Mouse (Mus musculus) lung, postnatal 25 days (tissue): ENCODE results near the gene Usp5.
A peak's percentile ranks its signal among the peaks of the same experiment; 100 is the strongest.

Experiments used
- DNase-seq: peaks from one replicate; pipeline ENCODE4 v3.0.0; 2022; ENCODE audit warnings: low spot score

The Usp5 gene

DNA sequence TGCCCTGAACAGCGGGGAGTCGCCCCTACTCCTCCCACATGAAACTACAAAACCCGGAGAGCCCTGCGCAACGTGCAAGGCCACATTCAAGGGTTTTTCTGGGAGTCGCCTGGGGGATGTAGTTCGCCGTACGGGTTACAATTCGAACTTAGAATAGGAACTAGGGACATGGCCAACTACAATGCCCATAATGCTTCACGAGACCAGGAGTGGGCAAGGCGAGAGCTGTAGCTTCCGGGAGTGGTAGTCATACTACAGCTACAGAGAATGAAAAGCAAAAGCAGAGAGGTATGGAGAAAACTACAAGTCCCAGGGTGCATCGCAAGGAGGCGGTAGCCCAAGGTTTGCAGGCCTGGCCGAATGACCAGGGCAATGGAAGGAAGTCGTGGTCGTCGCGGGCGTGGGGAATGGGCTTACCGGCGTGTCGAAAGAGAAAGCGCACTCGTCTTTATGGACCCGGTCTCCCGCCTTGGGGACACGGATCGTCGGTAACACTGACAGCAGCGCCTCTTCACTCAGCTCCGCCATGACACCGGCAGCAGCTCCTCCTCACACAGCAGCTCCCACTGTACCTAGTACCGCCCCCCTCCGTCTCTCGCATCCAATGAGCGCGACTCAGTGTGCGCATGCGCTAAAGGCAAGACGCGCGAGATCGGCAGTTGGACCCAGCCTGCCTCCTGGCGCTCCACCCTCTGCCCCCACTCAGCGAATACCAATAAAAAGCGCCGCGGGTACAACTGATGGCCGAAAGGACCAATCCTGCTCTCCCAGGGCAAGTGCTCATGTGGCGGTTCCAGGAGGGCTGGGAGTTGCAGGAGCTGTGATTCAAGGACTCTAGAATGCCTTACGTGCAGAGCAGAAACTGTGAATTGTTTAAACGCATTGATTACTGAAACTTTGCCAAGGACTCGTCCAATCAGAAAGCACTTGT lies at the start of gene Usp5, which contains the start of gene Cdca3:
Gene Usp5, minus strand, starts transcription at position 617 of the 931 bp plus-strand sequence.
Gene Cdca3, plus strand, starts transcription at position 680 of the 931 bp plus-strand sequence.
- peak; percentile 100 for DNase-seq

DNA sequence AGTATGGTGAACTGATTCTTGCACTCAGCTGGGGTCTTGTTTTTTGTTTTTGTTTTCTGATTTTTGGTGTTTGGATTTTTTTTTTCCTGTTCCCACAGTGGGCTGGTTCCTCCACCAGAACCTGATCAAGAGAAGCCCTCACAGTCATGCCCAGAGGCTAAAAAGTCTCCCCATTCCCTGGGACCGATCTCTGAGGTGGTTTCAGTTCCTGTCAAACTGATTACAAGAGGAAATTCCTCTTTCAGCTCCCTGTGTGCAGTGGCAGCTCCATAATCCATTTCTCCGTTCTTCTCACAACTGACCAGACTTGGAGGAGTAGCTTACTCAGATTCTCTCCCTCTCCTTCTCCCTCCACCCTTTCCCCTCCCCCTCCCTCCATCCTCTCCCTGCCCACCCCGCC lies 45.1 kb upstream of the Usp5 start:
- no peak for DNase-seq

DNA sequence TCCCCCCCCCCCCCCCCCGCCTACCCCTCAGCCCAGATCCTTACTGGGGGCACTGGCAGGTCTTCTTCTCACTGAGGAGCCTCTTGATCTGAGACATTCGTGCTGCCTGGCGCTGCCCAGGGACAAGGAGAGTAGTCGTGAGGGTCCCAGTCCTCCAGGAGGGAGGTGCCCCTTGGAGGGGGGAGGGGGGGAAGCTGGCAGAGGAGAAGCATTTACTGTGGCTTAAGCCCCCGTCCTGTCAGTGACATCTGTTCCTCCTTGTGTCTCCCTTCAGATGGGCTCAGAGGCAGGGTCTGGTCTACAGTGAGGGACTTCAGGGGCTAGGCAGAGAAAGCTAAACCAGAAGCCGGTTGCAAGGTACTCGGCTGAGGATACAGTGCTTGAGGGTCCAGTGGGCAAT lies 37.3 kb upstream of the Usp5 start:
- no peak for DNase-seq

DNA sequence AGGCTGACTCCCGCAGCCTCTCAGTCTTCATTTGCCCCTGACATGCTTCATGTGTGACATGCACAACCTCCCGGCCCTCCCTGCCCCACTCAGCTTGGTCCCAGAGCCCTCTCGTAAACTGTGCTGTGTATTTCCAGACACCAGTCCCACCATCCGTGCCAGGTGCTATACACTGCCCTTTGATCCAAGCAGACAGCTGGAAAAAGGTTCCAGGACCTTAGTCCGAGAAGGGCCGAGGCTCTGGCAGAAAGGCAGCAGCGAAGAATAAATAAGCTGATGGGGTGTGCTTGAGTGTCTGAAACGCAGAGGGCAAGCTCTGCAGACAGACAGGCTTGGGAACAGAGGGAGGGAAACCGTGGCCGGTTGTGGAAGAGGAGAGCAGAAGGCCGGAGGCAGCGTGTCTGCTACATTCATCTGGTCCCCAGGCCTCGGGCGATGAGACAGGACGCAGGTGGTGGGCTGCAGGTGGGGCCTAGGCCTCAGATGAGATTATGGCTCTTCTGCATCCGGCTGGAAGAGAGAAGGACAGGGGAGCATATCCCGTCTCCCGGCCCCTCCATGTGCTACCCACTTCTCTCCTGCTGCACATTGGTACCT lies 36.6 kb upstream of the Usp5 start:
- no peak for DNase-seq

DNA sequence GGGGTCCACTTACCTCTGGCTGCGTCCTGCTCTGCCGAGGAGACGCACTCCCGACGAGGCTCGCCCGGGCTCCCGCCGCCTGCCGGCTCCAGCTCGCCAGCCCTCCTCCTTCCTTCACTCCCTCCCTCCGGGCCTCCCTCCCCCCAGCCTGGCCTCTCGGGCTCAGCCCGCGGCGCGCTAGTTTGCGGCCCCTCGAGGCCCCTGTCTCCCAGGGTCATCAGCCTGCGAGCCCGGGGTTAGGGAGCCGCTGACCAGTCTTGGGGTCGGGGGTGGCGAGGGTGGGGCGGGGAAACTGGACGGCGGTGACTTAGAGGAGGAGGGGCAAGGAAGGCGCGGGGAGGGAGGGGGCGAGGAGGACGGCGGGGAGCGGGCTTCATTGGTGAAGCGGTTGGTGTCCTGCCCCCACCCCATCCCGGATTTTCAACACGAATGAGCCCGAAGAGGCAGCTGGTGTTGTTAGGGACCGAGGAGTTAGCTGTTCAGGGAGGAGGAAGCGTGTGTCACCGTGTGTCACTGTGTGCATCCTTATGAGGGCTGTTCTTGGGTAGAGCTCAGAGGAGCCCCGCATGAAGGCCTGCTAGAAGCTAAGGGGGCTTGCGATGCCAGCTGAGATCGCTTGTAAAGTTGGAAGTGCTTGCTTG lies 34.5 kb upstream of the Usp5 start, which contains the start of gene Gpr162:
Gene Gpr162, minus strand, starts transcription at position 326 of the 641 bp plus-strand sequence.
- DNase-seq: peak; percentile 18

DNA sequence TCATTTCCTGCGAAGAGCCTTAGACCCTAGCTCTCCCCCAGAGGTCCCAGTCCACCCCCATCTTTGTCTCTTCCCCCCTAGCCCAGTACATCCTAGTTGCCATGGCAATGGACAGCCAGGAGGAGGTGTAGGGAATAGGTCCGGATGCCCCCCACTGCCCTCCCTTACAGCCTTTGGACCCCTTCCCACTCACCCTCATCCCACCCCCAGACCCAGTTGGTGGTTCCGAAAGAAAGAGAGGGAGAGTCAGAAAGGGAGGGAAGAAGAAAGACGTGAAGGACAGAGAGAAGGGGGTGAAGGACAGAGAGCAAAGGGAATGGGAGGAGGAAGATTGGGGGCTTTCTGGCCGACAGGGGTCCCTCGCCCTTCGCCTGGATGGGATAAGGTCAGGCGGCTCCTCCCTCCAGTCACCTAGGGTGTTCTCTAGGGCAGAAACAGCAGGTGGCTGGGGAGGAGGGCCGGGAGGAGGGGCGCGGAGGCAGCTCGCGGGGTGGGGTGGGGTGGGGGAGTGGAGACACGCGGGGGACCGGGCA lies 33.9 kb upstream of the Usp5 start:
- DNase-seq: no peak

DNA sequence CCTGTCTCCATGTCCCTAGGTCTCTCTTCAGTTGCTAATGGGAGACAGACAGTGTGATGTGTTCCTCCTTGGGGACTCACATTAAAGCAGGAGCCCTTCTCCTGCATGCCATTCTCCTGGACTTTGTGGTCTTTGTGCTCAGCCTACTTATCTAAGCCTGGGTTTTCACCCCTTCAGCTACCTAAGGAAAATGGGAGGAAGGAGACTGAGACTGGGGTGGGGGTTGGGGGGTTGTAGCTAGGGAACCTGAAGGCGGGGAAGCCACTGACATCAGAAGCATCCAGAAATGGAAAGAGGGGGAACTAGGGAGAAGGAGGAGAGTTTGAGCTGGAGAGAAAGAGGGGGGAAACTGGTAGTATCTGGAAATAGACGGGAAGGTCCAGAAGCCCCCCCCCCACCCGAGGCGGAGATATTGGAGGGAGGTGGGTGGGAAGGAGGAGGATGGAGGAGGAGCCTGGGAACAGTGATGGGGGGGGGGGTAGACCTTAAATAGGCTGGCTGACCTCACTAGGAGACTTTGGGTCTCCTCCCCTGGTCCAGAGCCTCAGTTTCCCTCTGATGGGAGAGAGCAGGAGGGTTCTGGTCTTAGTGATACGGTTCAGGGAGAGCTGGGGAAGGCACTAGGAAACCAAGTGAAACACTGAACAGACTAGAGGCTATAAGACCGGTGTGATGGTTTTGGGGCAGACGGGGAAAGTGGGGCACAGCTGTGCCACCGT lies 33.3 kb upstream of the Usp5 start:
- DNase-seq: no peak

DNA sequence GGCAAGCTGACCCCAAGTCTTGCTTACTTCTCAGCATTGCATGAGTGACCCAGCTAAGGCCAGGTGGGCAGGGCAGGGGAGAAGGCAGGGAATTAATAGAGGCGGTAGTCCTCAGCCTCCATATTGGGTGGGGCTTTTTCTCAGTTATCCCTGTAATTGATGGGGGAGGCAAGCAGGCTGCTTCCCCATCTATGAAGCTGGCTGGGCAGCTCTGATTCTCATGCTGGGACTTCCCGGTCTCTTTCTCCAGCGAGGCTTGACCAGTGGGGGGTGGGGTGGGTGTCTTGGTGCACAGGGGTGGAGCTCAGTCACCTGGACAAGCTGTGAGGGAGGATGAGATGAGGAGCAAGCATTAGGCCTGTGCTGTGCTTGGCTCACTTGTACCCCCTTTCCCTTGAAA lies 32.5 kb upstream of the Usp5 start:
- DNase-seq: no peak

DNA sequence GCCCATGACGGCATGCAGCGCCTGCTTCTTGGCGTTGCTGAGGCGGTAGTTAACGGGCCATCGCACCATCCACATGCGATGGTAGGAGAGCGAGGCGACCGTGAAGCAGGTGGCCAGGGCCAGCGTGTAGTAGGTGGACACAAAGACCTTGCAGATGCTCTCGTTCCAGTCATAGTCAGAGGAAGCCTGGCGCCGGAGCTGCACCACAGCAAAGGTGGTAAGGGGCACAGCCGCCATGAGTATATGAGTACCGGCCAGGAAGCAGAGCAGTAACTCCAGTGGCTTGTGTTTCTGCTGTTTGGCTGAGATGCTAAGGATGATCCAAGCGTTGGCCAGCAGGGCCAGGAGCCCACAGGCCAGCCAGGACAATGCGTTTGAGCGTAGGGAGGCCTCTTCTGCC lies 32.0 kb upstream of the Usp5 start:
- no peak for DNase-seq

DNA sequence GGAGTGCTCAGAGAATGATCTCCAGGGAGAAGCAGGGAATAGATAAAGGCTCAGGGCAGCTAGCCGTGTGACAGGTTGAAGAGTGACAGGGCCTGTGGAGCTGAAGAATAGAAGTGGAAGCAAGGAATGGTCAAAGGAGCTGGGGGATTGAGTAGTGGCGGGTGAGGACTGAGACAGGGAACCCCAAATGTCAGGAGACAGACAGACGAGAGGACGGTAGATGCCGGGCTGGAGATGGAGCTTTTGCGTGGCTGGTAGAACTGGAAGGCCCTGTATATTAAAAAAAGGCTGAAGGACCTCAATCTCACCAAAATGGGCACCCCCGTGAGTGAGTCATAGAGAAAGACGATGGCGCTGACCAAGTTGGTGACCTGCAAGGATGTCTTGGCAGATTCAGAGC lies 31.2 kb upstream of the Usp5 start:
- DNase-seq: no peak

DNA sequence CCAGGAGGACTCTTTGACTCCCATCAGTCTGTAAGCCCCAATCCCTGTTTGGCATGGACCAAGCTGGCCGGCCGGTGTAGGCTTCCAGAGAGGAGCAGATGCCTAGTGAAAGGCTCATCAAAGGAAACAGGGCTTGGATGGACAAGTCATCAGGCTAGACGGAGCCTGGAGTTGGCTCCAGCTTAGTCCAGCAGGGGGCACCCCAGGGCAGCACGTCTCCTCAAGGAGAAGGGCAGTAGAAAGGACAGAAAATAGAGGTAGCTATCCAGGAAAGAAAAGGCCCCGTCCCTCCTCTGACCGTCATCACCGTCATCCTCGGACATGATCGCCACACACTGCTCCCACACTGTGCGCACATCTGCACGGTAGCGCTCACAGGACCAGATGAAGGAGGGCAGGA lies 30.4 kb upstream of the Usp5 start:
- DNase-seq: peak; percentile 84

DNA sequence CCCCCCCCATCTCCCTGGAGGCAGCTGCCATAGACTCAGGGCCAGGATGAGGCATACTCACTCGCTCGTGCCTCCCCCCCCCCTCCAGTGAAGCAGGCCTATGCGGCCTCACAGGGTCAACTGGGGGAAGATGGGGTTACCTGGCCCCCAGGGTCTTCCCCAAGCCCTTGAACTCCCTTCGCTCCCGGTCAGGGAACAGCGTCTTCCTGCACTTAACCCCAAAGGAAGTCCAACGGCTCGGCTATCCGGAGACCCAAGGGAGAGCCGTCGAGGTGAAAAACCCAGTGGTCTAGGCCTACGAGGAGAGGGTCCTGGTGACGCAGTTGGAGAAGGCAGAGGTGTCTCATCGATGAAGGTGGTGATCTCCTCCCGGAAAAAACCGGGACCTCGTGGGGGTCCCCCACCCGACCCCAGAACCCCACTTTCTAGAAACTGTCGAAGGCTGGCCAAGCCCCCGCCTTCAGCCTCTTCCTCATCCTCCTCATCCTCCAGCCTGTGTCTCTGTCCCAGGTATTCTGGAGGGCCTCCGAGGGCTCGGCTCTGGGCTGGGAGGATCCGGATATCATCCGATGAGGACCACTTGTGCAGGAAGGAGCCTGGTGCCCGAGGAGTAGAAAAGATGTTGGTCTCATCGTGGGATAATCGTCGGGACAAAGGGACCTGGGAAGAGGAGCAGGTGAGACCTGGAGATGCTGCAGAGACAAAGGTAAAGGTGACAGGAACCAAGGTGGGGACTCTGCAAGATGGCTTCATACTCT lies 29.5 kb upstream of the Usp5 start:
- no peak for DNase-seq

DNA sequence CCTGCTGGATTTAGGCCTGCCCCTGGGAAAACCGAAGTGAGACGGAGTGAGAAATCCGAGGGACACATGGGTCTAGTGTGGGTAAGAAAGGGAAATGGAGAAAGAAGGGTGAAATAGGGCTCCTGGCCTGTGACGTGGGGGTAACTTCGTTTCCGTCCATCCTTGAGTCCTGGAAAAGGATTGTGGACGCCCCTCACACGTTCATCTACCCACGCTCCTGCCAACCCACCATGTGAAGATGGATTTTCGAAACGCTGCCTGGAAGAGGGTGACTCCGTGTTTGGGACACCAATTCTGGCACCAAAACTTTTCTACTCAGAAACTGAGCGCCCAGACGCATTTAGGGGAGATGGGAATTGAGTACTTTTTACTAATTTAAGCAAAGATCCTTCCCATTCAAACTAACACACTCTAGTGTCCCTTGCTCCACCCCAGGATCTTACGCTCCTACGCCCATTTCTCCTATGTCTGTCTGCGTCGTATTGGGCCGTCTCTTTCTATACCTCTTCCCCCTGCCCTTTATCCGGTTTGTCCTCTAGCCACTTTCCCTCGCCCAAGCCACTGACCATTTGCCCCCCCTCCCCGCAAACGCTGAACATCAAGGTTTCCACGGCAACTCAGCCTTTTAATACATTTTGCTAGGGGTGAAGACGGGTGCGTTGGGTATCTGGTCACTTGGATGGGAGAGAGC lies 28.7 kb upstream of the Usp5 start:
- no peak for DNase-seq

DNA sequence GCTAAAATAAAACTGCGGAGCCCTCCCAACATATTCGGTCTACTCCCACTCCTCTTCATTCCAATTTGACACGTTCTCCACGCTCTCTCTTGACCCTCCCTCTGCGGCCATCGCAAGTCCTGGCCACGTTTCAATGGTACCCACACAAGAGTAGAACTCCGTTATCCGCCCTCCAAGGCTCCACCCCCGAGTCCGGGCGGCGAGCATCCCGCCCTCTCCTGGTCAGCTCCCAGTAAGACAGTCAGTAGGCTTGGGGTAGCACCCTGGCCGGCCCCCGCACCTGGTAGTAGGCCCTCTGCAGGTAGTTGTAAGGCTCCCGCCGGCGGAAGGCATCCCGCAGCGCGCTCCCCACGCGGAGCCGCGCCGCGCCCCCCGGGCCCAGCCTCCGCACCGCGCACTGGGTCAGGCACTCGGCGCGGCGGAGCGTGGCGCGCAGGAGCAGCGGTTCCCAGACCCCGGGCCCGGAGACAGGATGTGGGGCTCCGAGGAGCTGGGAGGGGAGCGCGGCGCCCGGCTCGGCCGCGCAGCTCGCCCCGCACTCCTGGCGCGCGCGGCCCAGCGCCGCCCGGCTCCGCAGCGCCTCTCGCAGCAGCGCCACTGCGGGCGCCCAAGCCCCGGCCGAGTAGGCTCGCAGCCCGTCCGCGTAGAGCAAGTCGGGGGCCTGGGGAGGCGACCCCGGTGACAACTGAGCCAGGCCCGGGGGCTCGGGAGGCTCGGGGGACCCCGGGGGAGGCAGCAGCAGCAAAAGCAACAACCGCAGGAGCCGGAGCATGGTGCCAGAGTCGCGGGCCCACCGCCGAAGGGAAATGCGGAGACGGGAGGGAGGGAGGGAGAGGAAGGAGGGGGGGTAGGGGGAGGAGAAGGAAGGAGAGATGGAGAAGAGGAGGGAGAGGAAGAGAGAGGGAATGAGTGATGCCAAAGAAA lies 27.9 kb upstream of the Usp5 start, which contains the start of gene P3h3:
Gene P3h3, minus strand, starts transcription at position 837 of the 924 bp plus-strand sequence.
- peak; percentile 80 for DNase-seq

DNA sequence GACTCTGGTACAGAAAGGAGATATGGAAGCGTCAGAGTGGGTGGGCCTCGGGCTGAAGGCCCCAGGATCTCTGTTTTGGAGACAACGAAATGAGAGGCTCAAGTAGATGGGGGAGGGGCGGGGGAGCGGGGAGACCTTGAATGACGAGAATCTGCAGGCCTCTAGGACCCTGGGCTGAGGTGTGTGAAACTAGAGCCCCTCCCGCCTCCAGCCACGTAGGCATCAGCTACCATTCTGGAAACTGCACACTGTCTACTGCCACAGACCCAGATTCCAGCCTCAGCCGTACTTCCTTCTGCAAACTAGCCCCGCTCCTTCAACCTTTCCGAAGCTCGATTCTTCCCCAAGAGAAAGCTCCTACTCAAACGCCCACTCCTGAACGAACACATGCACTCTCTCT lies 27.0 kb upstream of the Usp5 start:
- no peak for DNase-seq

DNA sequence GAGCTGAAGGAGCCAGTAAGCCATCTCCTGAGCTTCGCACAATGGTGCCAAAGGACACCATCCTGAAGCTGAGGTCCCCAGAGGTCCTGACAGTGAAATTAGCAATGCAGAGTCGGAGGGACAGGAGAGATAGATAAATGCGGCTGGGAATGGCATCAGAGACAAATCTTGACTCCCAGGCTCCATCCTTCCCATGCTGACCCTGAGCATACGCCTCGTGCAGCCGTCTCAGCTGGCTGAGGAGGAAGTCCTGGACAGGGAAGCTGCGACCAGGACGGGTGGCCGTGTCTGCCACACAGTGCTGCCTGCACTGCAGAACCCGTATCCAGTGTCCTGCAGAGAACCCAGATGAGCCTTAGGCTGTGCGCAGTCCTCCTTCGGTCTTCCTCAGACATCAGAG lies 25.4 kb upstream of the Usp5 start:
- no peak for DNase-seq

DNA sequence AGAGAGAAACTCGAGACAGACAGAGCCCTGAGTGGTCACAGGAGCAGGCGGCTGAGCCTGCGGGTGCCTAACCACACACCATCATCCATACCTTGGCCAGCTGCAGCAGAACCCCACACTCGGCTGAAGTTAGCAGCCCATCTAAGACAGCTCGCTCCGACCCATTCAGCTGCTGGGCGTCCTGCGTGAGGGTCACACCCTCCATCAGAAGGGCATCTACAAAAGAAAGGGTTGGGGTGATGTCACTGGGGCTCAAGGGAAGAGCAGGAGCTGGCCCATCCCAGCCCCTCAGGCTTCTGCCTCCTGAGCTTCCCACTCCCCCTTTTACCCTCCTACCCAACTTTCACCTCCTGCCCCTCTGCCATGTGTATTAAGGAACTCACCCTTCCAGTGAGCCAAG lies 21.3 kb upstream of the Usp5 start:
- DNase-seq: no peak

DNA sequence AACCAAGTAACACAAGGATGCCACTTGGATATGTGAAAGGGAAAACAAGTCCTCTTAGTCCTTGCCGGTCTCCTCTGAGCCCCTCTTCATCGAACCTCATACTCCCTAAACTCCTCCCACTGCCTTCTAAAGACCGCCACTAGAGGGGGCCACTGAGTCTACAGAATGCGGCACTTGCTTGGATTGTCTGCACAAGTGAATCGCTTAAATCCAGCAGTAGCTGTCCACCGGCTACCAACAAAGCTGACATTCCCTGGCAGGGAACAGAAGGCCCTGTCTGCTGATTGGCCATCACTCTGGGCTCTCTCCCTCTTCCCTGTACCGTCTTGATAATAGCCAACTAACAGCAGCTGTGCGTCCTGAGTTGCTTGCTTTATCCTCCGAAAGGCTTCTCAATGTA lies 18.0 kb upstream of the Usp5 start:
- DNase-seq: peak; percentile 91
